Mouse (Mus musculus) liver, postnatal 0 days (tissue): ENCODE results near the gene Gm8251.

ENCODE experiments used
- CTCF ChIP-seq: sonication (generic); IDR thresholded peaks from 2 replicates; pipeline ENCODE4 v1.5.1; 2016; ENCODE audit warnings: antibody characterized with exemption, low read depth
- EP300 ChIP-seq: IDR thresholded peaks from 2 replicates; pipeline ENCODE4 v1.6.1; 2016; ENCODE audit warnings: antibody characterized with exemption, low read depth, mild to moderate bottlenecking

DNA sequence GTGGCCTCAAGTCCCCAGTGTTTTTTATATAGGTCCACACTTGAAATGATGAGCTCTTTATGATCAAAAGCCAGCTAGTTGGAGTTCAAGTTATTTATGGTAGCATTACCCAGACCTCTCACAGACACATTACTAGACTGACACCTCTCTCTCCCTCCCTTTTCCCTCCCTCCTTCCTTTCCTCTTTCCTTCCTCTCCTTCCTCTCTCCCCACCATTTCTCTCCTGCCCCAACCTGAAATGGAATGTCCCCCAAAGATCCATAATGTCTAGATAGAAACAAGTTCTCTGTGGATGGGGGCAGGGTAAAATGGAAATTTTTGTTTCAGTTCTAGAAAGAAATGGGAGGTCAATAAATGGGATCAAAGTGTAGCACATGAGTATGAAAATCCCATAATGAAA, 41.8 kb downstream of the Gm8251 start, which contains the start of gene Mettl21c:
- TF ChIP-seq CTCF (no peak), EP300 (no peak)
